Mouse (Mus musculus) liver, adult 2 months (tissue): ENCODE measurements around the gene Dda1. TPM values are rescaled to one million over a fixed set of nuclear protein-coding genes. Genes with fewer than 3 reads are reported as not detected.
"Not testable (repeated sequence)": the region's sequence is repeated elsewhere in the genome, so short reads cannot be mapped to it uniquely, and the experiment has no call there.

Experiments
- DNase-seq: peaks from one replicate; pipeline ENCODE4 v3.0.0-alpha.2; 2011; ENCODE audit warnings: low read depth, low spot score; ENCODE audit errors: extremely low read depth
- H3K27ac ChIP-seq: fragments of 200-500 bp; replicated peaks from 2 replicates; pipeline ENCODE4 v1.5.1; 2012; ENCODE audit warnings: low read depth, mild to moderate bottlenecking, control low read depth, inconsistent platforms, low read length; ENCODE audit not compliant: insufficient read depth
- H3K27me3 ChIP-seq: fragments of 200-500 bp; 2 replicates; pipeline ENCODE4 v1.6.1; 2012; ENCODE audit warnings: mild to moderate bottlenecking, moderate library complexity, low read length, inconsistent platforms; ENCODE audit not compliant: control insufficient read depth, insufficient read depth
- H3K36me3 ChIP-seq: fragments of 200-500 bp; 2 replicates; pipeline ENCODE4 v1.6.1; 2012; ENCODE audit warnings: low read length, inconsistent platforms; ENCODE audit not compliant: control insufficient read depth, insufficient read depth
- H3K4me1 ChIP-seq: fragments of 200-500 bp; 2 replicates; pipeline ENCODE4 v1.6.1; 2011; ENCODE audit warnings: low read length; ENCODE audit not compliant: control insufficient read depth, insufficient read depth
- H3K4me3 ChIP-seq: fragments of 200-500 bp; 2 replicates; pipeline ENCODE4 v1.5.1; 2011; ENCODE audit warnings: low read depth, mild to moderate bottlenecking, control low read depth, low read length, moderate library complexity; ENCODE audit not compliant: insufficient read depth
- H3K79me2 ChIP-seq: fragments of 200-500 bp; 2 replicates; pipeline ENCODE4 v1.6.1; 2012; ENCODE audit warnings: inconsistent platforms, mild to moderate bottlenecking, low read length, moderate library complexity; ENCODE audit not compliant: control insufficient read depth, insufficient read depth
- H3K9ac ChIP-seq: fragments of 200-500 bp; 2 replicates; pipeline ENCODE4 v1.6.1; 2012; ENCODE audit warnings: low read depth, mild to moderate bottlenecking, control low read depth, inconsistent platforms, low read length
- CTCF ChIP-seq: fragments of 200-500 bp; IDR thresholded peaks from 2 replicates; pipeline ENCODE4 v1.5.1; 2011; ENCODE audit warnings: low read depth, low read length, control low read depth
- POLR2A ChIP-seq: fragments of 200-500 bp; IDR thresholded peaks from 2 replicates; pipeline ENCODE4 v1.6.1; 2011; ENCODE audit warnings: low read length, control low read depth; ENCODE audit not compliant: insufficient read depth; ENCODE audit errors: extremely low read depth
- WGBS: fragments of 180-500 bp; shearing (Covaris S2); methylation state at CpG from one replicate; pipeline ENCODE4 v1.1.7; 2018; 5-methylcytosine and 5-hydroxymethylcytosine counted together
- polyA plus RNA-seq: library from polyadenylated mRNA; depleted of rRNA; stranded (reverse); fragments of >200 nt; gene quantifications from 2 replicates; pipeline ENCODE4 v1.2.3, GENCODE M21; 2012
- total RNA-seq: library from RNA; depleted of rRNA; stranded (reverse); fragments of >200 nt; gene quantifications from 2 replicates; pipeline ENCODE4 v1.2.3, GENCODE M21; 2014

Dda1 gene
- total and polyA plus RNA-seq, 2 experiments, result 7.7 to 34.1 TPM

DNA sequence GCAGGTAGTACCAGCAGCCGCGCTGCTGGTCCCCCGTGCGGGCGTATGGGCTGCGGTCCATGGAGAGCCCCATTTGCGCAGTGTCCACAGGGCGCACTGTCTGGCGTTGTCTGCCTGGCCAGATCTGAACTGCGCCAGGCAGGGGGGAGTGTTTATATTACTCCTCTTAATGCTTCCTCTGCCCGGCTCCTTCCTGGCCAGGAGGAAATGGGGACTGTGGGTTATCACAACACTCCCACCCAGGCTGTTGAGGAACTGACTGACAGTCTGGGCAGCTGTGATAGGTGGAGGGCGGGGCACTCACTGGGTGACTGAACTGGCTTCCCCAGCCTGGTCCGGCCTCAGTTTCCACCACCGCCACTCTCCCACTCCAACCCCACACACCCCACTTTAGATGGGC is 42.6 kb downstream of the Dda1 start, which contains the start of gene Plvap:
Plvap (minus strand) TSS at position 109 of the 400 bp plus-strand sequence.
- 46% methylated on average over 14 of the region's 14 CpGs for WGBS
- peak within 1 kb of the TSS; percentile 53 for H3K9ac ChIP-seq
- no peaks in the 10 kb centered on the region for H3K36me3 ChIP-seq
- no peaks in the 10 kb centered on the region for H3K79me2 ChIP-seq
- no peak for DNase-seq
- H3K4me1 ChIP-seq, result no peaks in the 10 kb centered on the region; the same call in 1 of the 2 replicates
- TF ChIP-seq POLR2A (no peak), CTCF (no peak)
- H3K27ac ChIP-seq, result peak within 1 kb of the TSS; percentile 27; the same call in 1 of the 2 replicates
- H3K4me3 ChIP-seq, result peak within 1 kb of the TSS; percentile 45
- H3K27me3 ChIP-seq, result 0 out of 2 replicates have a peak, but pooled peaks cover 3% of the 10 kb centered on the region

DNA sequence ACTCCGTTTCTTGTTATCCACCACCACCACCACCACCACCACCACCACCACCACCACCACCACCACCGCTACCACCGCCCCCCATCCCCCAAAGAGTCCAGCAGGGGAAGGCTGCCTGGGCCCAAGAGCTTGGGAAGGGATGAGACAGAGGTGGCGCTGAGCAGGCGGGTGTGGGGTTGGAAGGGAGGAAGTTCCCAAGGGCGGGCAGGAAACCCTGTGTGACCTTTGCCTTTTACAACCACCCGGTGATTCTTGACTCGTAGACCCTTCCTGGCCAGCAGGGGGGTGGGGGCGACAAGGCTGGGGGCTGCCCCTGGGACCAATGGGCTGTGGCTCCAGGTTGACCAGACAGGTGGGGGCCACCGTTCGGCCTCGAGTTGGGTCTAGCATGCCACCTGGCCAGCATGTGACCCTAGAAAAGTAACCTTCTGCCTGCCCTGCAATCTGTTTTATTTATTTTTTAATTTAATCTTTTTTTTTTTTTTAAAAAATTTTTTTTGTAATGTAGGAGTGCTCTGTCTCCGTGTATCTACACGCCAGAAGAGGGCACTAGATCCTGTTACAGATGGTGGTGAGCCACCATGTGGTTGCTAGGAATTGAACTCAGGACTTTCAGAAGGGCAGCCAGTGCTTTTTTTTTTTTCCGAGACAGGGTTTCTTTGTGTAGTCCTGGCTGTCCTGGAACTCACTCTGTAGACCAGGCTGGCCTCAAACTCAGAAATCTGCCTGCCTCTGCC is 44.2 kb downstream of the Dda1 start:
- DNase-seq, result no peak

GRCm38 (mm10) chr8:71515043-71515442 is 46.0 kb downstream of the Dda1 start:
- WGBS, result 72% methylated on average over 5 of the region's 5 CpGs
- no peak for TF ChIP-seq POLR2A
- no peak; the same call in 1 of the 2 replicates for TF ChIP-seq CTCF
- no peaks in the 10 kb centered on the region for H3K79me2 ChIP-seq

More for the DNA sequence above, 44.2 kb downstream of the Dda1 start:
- TF ChIP-seq CTCF (no peak), POLR2A (no peak)
- no peak overlapping the region for H3K27ac ChIP-seq
- no peaks in the 10 kb centered on the region for H3K36me3 ChIP-seq
- no peaks in the 10 kb centered on the region; the same call in 1 of the 2 replicates for H3K4me1 ChIP-seq
- H3K9ac ChIP-seq, result no peak overlapping the region
- H3K27me3 ChIP-seq, result no peaks in the 10 kb centered on the region
- no peak overlapping the region for H3K4me3 ChIP-seq
- WGBS, result 60% methylated on average over 15 of the region's 15 CpGs
- no peaks in the 10 kb centered on the region for H3K79me2 ChIP-seq

GRCm38 (mm10) chr8:71516786-71517185 is 47.8 kb downstream of the Dda1 start:
- H3K27ac ChIP-seq, result no peak overlapping the region
- H3K36me3 ChIP-seq, result no peaks in the 10 kb centered on the region
- no peaks in the 10 kb centered on the region for H3K79me2 ChIP-seq
- no peak overlapping the region for H3K9ac ChIP-seq
- H3K4me1 ChIP-seq, result no peaks in the 10 kb centered on the region; the same call in 1 of the 2 replicates
- TF ChIP-seq POLR2A (no peak), CTCF (no peak)
- peak; percentile 29 for DNase-seq
- H3K27me3 ChIP-seq, result no peaks in the 10 kb centered on the region
- H3K4me3 ChIP-seq, result no peak overlapping the region
- 10% methylated on average over 6 of the region's 6 CpGs for WGBS

More at GRCm38 (mm10) chr8:71515043-71515442, 46.0 kb downstream of the Dda1 start:
- DNase-seq, result no peak
- H3K27ac ChIP-seq, result no peak overlapping the region
- no peaks in the 10 kb centered on the region for H3K27me3 ChIP-seq
- no peak overlapping the region for H3K9ac ChIP-seq
- no peak overlapping the region for H3K4me3 ChIP-seq
- no peaks in the 10 kb centered on the region for H3K36me3 ChIP-seq
- H3K4me1 ChIP-seq, result no peaks in the 10 kb centered on the region; the same call in 1 of the 2 replicates

GRCm38 (mm10) chr8:71519037-71519825 is 50.2 kb downstream of the Dda1 start:
- 30% methylated on average over 10 of the region's 10 CpGs for WGBS
- not testable (repeated sequence) for H3K9ac ChIP-seq, H3K27me3 ChIP-seq, H3K27ac ChIP-seq, H3K4me3 ChIP-seq, H3K36me3 ChIP-seq, H3K4me1 ChIP-seq, H3K79me2 ChIP-seq
- DNase-seq, result peak; percentile 59
- TF ChIP-seq CTCF, result peak; percentile 78

- Histone ChIP-seq H3K27me3 (no peaks in the 10 kb centered on the region), H3K79me2 (no peaks in the 10 kb centered on the region), H3K9ac (no peak overlapping the region), H3K36me3 (no peaks in the 10 kb centered on the region), H3K27ac (no peak overlapping the region), H3K4me3 (no peak overlapping the region), H3K4me1 (no peaks in the 10 kb centered on the region)
- 2% methylated on average over 17 of the region's 17 CpGs for WGBS
- DNase-seq, result peak; percentile 73
- TF ChIP-seq CTCF (peak; percentile 98), POLR2A (no peak)
These were observed 52.6 kb downstream of the Dda1 start for GRCm38 (mm10) chr8:71521634-71522033.
